Mouse (Mus musculus): ENCODE data around the gene Adarb1.

GRCm38 (mm10) chr10:77321611-77322010, 96.5 kb downstream of the Adarb1 start:
- TF ChIP-seq CTCF (IDR thresholded peaks at IDR 0.05; ENCODE audit: borderline replicate concordance, insufficient read depth, low read length) (no peak), POLR2A (IDR thresholded peaks at IDR 0.05; ENCODE audit: low read depth, low read length) (no peak)
